Mouse (Mus musculus) forebrain, embryonic 16.5 days (tissue): ENCODE measurements at regions not wholly inside any gene's neighbourhood (a gene's known extent, or its start where the extent isn't known, plus 50 kb on each side); places are given as distances from the start of the nearest gene placed in this dataset.

Experiments used
- ATAC-seq: fragments of 200-750 bp; cut with Nextera tagmentation; 2 replicates; pipeline ENCODE4 v1.8.0; 2017; ENCODE audit warnings: mild to moderate bottlenecking, moderate library complexity
- H3K27ac ChIP-seq: fragments of 300-500 bp; sonication (generic); 2 replicates; pipeline ENCODE4 v1.5.1; 2014; ENCODE audit warnings: low read length, control low read depth
- H3K27me3 ChIP-seq: fragments of 300-500 bp; sonication (generic); replicated peaks from 2 replicates; pipeline ENCODE4 v1.6.1; 2014; ENCODE audit warnings: low read length; ENCODE audit not compliant: control insufficient read depth, insufficient read depth
- H3K36me3 ChIP-seq: fragments of 300-500 bp; sonication (generic); 2 replicates; pipeline ENCODE4 v1.6.1; 2014; ENCODE audit not compliant: control insufficient read depth, insufficient read depth
- H3K4me1 ChIP-seq: fragments of 300-500 bp; sonication (generic); replicated peaks from 2 replicates; pipeline ENCODE4 v1.6.1; 2014; ENCODE audit warnings: low read length; ENCODE audit not compliant: control insufficient read depth, insufficient read depth
- H3K4me2 ChIP-seq: fragments of 300-500 bp; sonication (generic); 2 replicates; pipeline ENCODE4 v1.6.1; 2014; ENCODE audit warnings: mild to moderate bottlenecking, low read length, control low read depth
- H3K4me3 ChIP-seq: fragments of 300-500 bp; sonication (generic); replicated peaks from 2 replicates; pipeline ENCODE4 v1.5.1; 2014; ENCODE audit warnings: mild to moderate bottlenecking, low read length, control low read depth
- H3K9ac ChIP-seq: fragments of 300-500 bp; sonication (generic); replicated peaks from 2 replicates; pipeline ENCODE4 v1.6.1; 2014; ENCODE audit warnings: low read depth, low read length, control low read depth
- H3K9me3 ChIP-seq: fragments of 300-500 bp; sonication (generic); 2 replicates; pipeline ENCODE4 v1.6.1; 2016; ENCODE audit warnings: low read length; ENCODE audit not compliant: control insufficient read depth
- WGBS: fragments of 180-500 bp; shearing (Covaris S2); extraction: QIAGEN DNeasy Blood & Tissue Kit; methylation state at CpG from one replicate; pipeline ENCODE4 v1.1.7; 2014; 5-methylcytosine and 5-hydroxymethylcytosine counted together

GRCm38 (mm10) chrX:152918212-152918611 is 88.1 kb upstream of the Usp51 start:
- no peak overlapping the region for H3K9ac ChIP-seq
- no peak overlapping the region for H3K4me2 ChIP-seq
- no peaks in the 10 kb centered on the region for H3K9me3 ChIP-seq
- no peaks in the 10 kb centered on the region for H3K4me1 ChIP-seq
- no peaks in the 10 kb centered on the region for H3K27me3 ChIP-seq
- no peaks in the 10 kb centered on the region for H3K36me3 ChIP-seq
- H3K27ac ChIP-seq = no peak overlapping the region
- ATAC-seq = peak; percentile 63; the same call in 1 of the 2 replicates
- no peak overlapping the region for H3K4me3 ChIP-seq
- WGBS = 27% methylated on average over 1 of the region's 1 CpGs

GRCm38 (mm10) chrX:152926991-152927390 is 79.3 kb upstream of the Usp51 start:
- no peaks in the 10 kb centered on the region for H3K4me1 ChIP-seq
- H3K4me3 ChIP-seq = no peak overlapping the region
- ATAC-seq = no peak
- H3K9me3 ChIP-seq = no peaks in the 10 kb centered on the region
- H3K27ac ChIP-seq = no peak overlapping the region
- no peak overlapping the region for H3K4me2 ChIP-seq
- H3K9ac ChIP-seq = no peak overlapping the region
- 45% methylated on average over 3 of the region's 3 CpGs for whole genome bisulfite sequencing
- no peaks in the 10 kb centered on the region for H3K36me3 ChIP-seq
- H3K27me3 ChIP-seq = no peaks in the 10 kb centered on the region

- Histone ChIP-seq H3K4me2 (no peak overlapping the region), H3K36me3 (no peaks in the 10 kb centered on the region), H3K4me3 (no peak overlapping the region), H3K9ac (no peak overlapping the region), H3K27ac (no peak overlapping the region), H3K9me3 (no peaks in the 10 kb centered on the region), H3K4me1 (no peaks in the 10 kb centered on the region), H3K27me3 (no peaks in the 10 kb centered on the region)
- ATAC-seq = peak; percentile 55; the same call in 1 of the 2 replicates
- 36% methylated on average over 3 of the region's 3 CpGs for WGBS
Observed at GRCm38 (mm10) chrX:152946201-152946600, 60.1 kb upstream of the Usp51 start.
